Mouse (Mus musculus): ENCODE results near the gene Zmynd8. TPM values are rescaled to one million over a fixed set of nuclear protein-coding genes. Genes with fewer than 3 reads are reported as not detected.

Zmynd8 gene
- total RNA-seq, 2 experiments from 2014 or later: 118 to 120 TPM

- no peak for DNase-seq
- intact Hi-C loops (cut with DNase I): no loop called here
Measured at GRCm38 (mm10) chr2:165900351-165901126, 1.7 kb upstream of the Zmynd8 start.

GRCm38 (mm10) chr2:165899923-165900322 is 1.1 kb upstream of the Zmynd8 start:
- intact Hi-C loops (cut with DNase I): no loop called here
- no peak for DNase-seq

GRCm38 (mm10) chr2:165899474-165899873 is 658 bp upstream of the Zmynd8 start:
- no peak for DNase-seq
- intact Hi-C loops (cut with DNase I): no loop called here

GRCm38 (mm10) chr2:165896171-165896570 is 2.6 kb downstream of the Zmynd8 start:
- DNase-seq: no peak
- intact Hi-C loops (cut with DNase I): no loop called here

GRCm38 (mm10) chr2:165895687-165896086 is 3.1 kb downstream of the Zmynd8 start:
- intact Hi-C loops (cut with DNase I): no loop called here

GRCm38 (mm10) chr2:165894533-165894932 is 4.3 kb downstream of the Zmynd8 start:
- intact Hi-C loops (cut with DNase I): no loop called here
- DNase-seq: no peak

More at GRCm38 (mm10) chr2:165895687-165896086, 3.1 kb downstream of the Zmynd8 start:
- no peak for DNase-seq

DNA sequence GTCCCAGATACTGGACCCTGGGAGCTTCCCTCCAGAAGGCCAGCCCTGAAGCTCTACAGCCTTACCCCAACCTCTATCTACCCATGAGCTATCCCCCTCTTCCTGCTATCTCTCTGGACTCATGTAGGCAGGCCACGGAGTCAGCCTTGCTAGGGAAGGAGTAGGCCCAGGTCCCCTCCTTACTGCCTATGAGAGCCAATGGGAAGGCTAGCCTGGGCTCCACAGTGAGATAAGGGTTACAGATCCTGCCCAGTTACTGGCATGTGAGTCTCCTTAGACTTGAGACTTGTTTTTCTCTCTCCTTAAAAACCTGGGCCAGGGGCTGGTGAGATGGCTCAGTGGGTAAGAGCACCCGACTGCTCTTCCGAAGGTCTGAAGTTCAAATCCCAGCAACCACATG is 5.6 kb downstream of the Zmynd8 start:
- no peak for DNase-seq
- intact Hi-C loops (cut with DNase I): no loop called here

- intact Hi-C loops (cut with DNase I): no loop called here
- no peak for DNase-seq
Measured at GRCm38 (mm10) chr2:165892626-165893025, 6.2 kb downstream of the Zmynd8 start.

DNA sequence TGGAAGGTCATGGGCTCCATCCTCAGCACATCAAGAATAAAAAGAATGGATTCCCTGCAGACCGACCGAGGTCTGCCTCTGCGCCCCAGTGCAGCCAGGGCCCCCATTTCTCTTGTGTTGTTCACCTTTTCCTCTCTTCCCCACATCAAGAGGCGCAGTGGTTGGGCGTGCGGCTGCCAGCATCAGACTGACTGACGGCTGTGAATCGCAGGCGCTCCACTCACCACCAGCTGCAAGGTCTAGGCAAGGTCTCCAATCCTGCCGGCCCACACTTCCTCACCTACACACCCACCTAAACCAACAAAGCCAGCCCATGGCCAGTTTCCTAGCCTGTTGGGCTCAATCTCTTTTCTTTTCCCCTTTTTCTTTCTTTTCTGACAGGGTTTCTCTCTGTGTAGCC is 8.4 kb downstream of the Zmynd8 start:
- intact Hi-C loops (cut with DNase I): no loop called here
- DNase-seq: no peak

DNA sequence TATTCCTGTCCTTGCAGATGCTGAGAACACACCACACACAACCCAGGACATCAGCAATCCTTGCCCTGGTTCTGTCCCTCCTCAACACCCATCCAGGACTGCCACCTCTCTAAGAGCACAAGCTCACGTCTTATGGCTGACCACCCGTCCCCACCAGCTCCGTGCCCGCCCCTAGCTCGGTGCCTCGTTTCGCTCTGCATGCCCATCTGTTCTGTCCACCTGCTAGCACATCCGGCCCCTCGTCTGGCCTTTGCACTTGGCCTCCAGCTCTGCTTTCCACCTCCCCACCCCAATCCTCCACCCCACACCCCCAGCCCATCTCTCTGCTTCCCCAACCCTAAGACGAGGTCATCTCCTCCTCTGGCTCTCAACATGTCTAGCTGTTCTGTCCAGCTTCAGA is 8.9 kb downstream of the Zmynd8 start:
- intact Hi-C loops (cut with DNase I): no loop called here
- DNase-seq: peak; percentile 57

GRCm38 (mm10) chr2:165889266-165889665 is 9.6 kb downstream of the Zmynd8 start:
- intact Hi-C loops (cut with DNase I): no loop called here
- DNase-seq: no peak

- intact Hi-C loops (cut with DNase I): no loop called here
- peak; percentile 60 for DNase-seq
Measured at GRCm38 (mm10) chr2:165888813-165889221, 10.0 kb downstream of the Zmynd8 start.

- intact Hi-C loops (cut with DNase I): no loop called here
Measured at GRCm38 (mm10) chr2:165888396-165888795, 10.4 kb downstream of the Zmynd8 start.

GRCm38 (mm10) chr2:165886857-165887628 is 11.8 kb downstream of the Zmynd8 start:
- intact Hi-C loops (cut with DNase I): no loop called here
- no peak for DNase-seq

More at GRCm38 (mm10) chr2:165888396-165888795, 10.4 kb downstream of the Zmynd8 start:
- DNase-seq: peak; percentile 95

DNA sequence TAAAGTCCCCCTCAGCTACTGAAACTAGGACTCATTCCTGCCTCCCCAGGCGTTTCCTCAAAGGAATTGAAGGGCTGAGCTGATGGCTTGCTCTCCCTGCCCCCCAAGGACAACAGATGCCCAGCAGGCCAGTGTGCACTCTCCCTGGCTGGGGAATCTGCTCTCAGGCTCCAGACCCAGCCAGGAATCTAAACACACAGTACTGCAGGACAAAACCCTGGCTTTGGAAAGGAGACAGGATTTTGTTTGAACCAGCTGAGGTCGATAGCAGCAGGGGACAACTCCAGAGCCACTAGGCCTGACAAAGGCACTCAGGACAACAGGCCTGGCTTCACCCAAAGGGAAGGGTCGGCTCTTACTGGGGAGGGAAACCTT is 12.3 kb downstream of the Zmynd8 start:
- intact Hi-C loops (cut with DNase I): no loop called here
- peak; percentile 70 for DNase-seq

DNA sequence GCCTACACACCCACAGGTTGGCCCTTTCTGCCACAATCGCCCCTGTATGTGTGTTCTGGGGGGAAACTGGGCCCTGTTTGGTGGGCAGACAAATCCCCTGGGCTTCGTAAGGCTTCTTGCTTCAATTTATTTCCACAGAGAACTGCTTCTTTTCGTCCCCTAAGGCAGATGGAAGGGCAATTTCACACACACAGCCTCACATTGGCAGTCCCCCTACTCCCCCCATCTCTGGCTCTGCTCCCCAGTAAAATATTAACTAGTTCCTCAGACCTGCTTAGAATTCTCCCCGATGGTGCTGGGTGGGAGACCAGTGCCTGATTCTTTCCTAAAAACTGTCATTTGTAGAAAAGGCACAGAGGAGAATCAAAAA is 12.9 kb downstream of the Zmynd8 start:
- intact Hi-C loops (cut with DNase I): loop anchor here (2.0 kb wide), 1 partner anchor 63 kb away; no protein-coding TSS in a partner anchor

DNA sequence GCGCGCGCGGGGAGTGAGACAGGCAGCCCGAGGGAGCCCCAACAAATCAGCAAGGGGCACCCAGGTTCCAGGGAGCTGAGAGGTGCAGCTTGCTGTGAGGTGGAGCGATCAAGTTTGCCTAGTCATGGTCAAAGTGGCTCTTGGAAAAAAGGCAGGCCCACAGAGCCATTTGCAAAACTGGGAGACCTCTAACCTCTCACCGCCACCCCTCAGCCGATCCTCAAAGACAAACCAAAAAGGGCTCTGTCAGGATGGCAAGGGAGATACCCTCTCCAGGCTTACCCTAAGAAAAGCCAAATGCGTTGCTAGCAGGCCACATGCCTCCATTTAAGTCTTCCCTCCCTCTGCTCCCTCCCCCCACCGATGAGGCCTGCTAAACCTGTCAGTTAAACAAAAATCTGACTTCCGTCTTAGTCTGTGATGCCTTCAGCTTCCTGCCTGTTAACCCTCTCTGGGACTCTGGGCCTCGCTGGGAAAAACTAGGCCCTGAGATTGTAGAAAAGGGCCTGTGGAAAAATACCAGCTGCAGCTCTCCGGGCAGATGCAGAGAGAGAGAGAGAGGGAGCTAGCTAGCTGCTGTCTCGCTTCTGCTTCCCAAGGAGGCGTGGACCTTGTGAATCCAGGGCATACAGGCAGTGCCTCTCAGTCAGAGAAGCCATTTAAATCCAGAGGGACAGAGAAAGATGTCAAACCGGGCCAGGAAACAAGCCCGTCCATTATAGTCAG is 13.4 kb downstream of the Zmynd8 start:
- DNase-seq: peak; percentile 62
- intact Hi-C loops (cut with DNase I): loop anchor here (2.0 kb wide), 1 partner anchor 63 kb away; no protein-coding TSS in a partner anchor

More for the DNA sequence above, 12.9 kb downstream of the Zmynd8 start:
- no peak for DNase-seq

DNA sequence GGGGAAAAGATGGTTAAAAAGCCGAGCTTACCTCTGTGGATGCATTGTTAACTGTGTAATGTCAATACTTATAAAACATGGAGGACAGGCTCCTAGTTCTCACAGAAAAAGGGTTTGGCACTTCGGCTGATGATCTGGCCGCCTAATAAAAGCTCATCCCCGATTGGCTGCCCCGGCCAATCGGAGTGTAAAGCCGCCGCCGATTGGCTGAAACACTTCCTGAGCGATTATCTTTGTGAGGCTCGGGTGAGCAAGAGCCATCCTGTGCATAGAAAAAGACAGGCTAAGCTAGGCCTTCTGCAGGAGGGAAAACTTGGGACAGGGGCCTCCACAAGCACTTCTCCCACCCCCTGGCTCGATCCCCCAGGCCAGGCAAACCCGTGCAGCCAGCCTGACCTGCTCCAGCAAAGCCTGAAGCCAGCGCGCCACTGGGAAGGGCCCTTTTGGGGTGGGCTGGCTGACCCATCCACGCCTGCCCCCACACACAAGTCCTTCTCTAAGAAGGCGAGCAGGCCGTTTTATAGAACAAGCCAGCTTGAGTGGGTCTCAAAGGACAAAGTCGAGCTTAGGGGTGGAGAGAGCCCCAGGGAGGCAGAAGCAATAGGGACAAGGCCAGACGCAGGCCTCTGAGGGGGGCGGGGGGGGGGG is 14.1 kb downstream of the Zmynd8 start:
- peak; percentile 88 for DNase-seq
- intact Hi-C loops (cut with DNase I): loop anchor here (2.0 kb wide), 1 partner anchor 62 kb away; no protein-coding TSS in a partner anchor

DNA sequence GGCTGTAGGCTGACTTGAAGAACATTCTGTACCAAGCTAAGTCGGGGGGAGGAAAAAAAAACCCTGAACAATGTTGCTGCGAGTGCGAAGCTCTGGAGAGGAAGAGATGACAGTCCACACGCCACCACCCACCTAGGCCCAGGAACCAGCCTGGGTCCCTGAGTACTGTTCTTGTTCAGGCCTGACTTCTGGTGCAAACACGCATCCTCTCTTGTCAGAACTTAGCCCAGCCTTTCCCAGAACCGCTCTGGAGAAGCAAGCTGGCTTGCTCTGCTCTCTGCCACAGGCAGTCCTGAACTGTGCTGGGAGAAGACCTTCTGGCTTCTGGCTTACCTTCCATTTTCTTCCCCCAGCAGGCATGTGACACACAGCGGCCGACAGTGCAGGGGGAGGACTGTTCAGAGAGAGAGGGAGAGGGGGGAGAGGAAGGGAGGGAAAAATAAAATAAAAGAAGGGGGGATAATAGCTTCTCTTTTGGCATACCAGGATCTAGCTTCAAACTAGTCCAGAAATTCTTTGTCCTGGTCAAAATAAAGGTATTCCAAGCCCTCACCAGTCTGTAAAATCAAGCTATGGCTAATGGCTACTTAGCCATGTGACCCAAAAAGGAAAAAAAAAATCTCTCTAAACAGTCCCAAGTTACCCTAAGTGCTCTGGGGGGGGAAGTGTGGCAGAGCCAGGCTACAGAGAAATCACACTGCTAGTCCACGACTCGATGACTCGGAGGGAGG is 14.8 kb downstream of the Zmynd8 start:
- no peak for DNase-seq
- intact Hi-C loops (cut with DNase I): loop anchor here (2.0 kb wide), 1 partner anchor 61 kb away; no protein-coding TSS in a partner anchor

DNA sequence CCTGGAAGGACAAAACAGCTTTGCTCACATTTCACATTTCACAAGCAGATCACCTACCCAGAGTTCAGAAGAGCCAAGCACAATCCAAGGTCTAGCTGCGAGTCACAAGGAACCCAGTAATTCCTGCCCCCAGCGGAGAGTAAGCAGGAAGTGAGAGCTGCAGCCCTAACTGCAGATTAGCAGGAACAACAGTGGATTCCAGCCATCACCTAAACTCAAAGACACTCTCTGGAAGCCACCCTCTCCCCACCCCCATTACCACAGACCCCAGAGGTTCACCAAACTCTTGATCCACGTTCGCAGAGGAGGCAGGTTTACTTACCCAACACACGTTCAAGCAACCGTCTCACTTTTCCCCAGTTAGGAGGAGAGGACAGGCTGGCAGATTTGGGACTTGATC is 15.8 kb downstream of the Zmynd8 start:
- no peak for DNase-seq
- intact Hi-C loops (cut with DNase I): no loop called here
